Mouse (Mus musculus): ENCODE measurements around the gene Lap3.

GRCm38 (mm10) chr5:45449206-45449605 is 44.0 kb upstream of the Lap3 start:
- no peak for TF ChIP-seq POLR2A (IDR thresholded peaks at IDR 0.05; ENCODE audit: borderline replicate concordance, control insufficient read depth, low read depth, low read length)
- no peak for TF ChIP-seq CTCF (IDR thresholded peaks at IDR 0.05; ENCODE audit: control insufficient read depth, insufficient read depth, low read length)

All from bone marrow, adult 2 months (tissue).